Mouse (Mus musculus) hindbrain, embryonic 14.5 days (tissue): ENCODE measurements around the gene Kctd18. TPM values are rescaled to one million over a fixed set of nuclear protein-coding genes. Genes with fewer than 3 reads are reported as not detected.

ENCODE experiments used
- ATAC-seq: fragments of 200-750 bp; cut with Nextera tagmentation; 2 replicates; pipeline ENCODE4 v1.8.0; 2017; ENCODE audit warnings: moderate number of reproducible peaks, mild to moderate bottlenecking, moderate TSS enrichment, moderate library complexity; ENCODE audit not compliant: low FRiP score
- DNase-seq: peaks from one replicate; pipeline ENCODE4 v3.0.0-alpha.2; 2015; ENCODE audit warnings: low spot score
- H3K27ac ChIP-seq: fragments of 300-500 bp; sonication (generic); 2 replicates; pipeline ENCODE4 v1.5.1; 2014; ENCODE audit warnings: mild to moderate bottlenecking, moderate library complexity
- H3K27me3 ChIP-seq: fragments of 300-500 bp; sonication (generic); 2 replicates; pipeline ENCODE4 v1.6.1; 2014; ENCODE audit warnings: mild to moderate bottlenecking, low read length, mixed read lengths; ENCODE audit not compliant: control insufficient read depth, insufficient read depth
- H3K36me3 ChIP-seq: fragments of 300-500 bp; sonication (generic); replicated peaks from 2 replicates; pipeline ENCODE4 v1.6.1; 2014; ENCODE audit not compliant: control insufficient read depth, insufficient read depth
- H3K4me1 ChIP-seq: fragments of 300-500 bp; sonication (generic); replicated peaks from 2 replicates; pipeline ENCODE4 v1.6.1; 2014; ENCODE audit warnings: antibody characterized with exemption, low read length, mixed read lengths; ENCODE audit not compliant: control insufficient read depth, insufficient read depth
- H3K4me2 ChIP-seq: fragments of 300-500 bp; sonication (generic); replicated peaks from 2 replicates; pipeline ENCODE4 v1.6.1; 2014; ENCODE audit warnings: mild to moderate bottlenecking, moderate library complexity
- H3K4me3 ChIP-seq: fragments of 300-500 bp; sonication (generic); replicated peaks from 2 replicates; pipeline ENCODE4 v1.5.1; 2014; ENCODE audit warnings: mild to moderate bottlenecking, low read length
- H3K9ac ChIP-seq: fragments of 300-500 bp; sonication (generic); 2 replicates; pipeline ENCODE4 v1.6.1; 2014
- H3K9me3 ChIP-seq: fragments of 300-500 bp; sonication (generic); 2 replicates; pipeline ENCODE4 v1.6.1; 2016; ENCODE audit warnings: low read length; ENCODE audit not compliant: control insufficient read depth
- WGBS: fragments of 180-500 bp; shearing (Covaris S2); extraction: QIAGEN DNeasy Blood & Tissue Kit; methylation state at CpG from one replicate; pipeline ENCODE4 v1.1.7; 2014; 5-methylcytosine and 5-hydroxymethylcytosine counted together
- polyA plus RNA-seq: library from polyadenylated mRNA; unstranded; fragments of >200 nt; fragmentation: Nextera tagmentation; extraction: Ambion mirVana; gene quantifications from 2 replicates; pipeline ENCODE4 v1.2.1, GENCODE M21; 2014

The Kctd18 gene
- 24.8 and 27.3 TPM in 2 replicates for polyA plus RNA-seq

- WGBS: 96% methylated on average over 7 of the region's 7 CpGs
- no peak within 1 kb of the TSS for H3K4me3 ChIP-seq
- ATAC-seq: no peak
Observed at GRCm38 (mm10) chr1:58018856-58019255, at the start of gene Kctd18. Gene Kctd18, minus strand, starts transcription at chr1:58018956.

GRCm38 (mm10) chr1:58065606-58066005 lies 46.9 kb upstream of the Kctd18 start:
- Histone ChIP-seq H3K4me2 (no peak overlapping the region), H3K9ac (no peak overlapping the region), H3K27ac (no peak overlapping the region), H3K4me1 (no peaks in the 10 kb centered on the region), H3K4me3 (no peak overlapping the region), H3K27me3 (no peaks in the 10 kb centered on the region), H3K36me3 (no peaks in the 10 kb centered on the region), H3K9me3 (no peaks in the 10 kb centered on the region)
- ATAC-seq (no peak), DNase-seq (no peak)
- 82% methylated on average over 3 of the region's 3 CpGs for WGBS

More at GRCm38 (mm10) chr1:58018856-58019255, at the start of gene Kctd18:
- H3K36me3 ChIP-seq: peaks cover 18% of the 10 kb centered on the region; the same call in 1 of the 2 replicates
- H3K9ac ChIP-seq: no peak within 1 kb of the TSS
- no peak within 1 kb of the TSS for H3K27ac ChIP-seq
- no peaks in the 10 kb centered on the region for H3K9me3 ChIP-seq
- H3K4me2 ChIP-seq: no peak within 1 kb of the TSS
- H3K27me3 ChIP-seq: no peaks in the 10 kb centered on the region
- no peak for DNase-seq
- no peaks in the 10 kb centered on the region for H3K4me1 ChIP-seq

GRCm38 (mm10) chr1:58065151-58065550 lies 46.4 kb upstream of the Kctd18 start:
- Histone ChIP-seq H3K36me3 (no peaks in the 10 kb centered on the region), H3K4me2 (no peak overlapping the region), H3K27me3 (no peaks in the 10 kb centered on the region), H3K27ac (no peak overlapping the region), H3K4me1 (no peaks in the 10 kb centered on the region), H3K9ac (no peak overlapping the region), H3K4me3 (no peak overlapping the region), H3K9me3 (no peaks in the 10 kb centered on the region)
- 87% methylated on average over 5 of the region's 5 CpGs for WGBS
- ATAC-seq: no peak
- DNase-seq: no peak

GRCm38 (mm10) chr1:58062131-58062530 lies 43.4 kb upstream of the Kctd18 start:
- Histone ChIP-seq H3K4me2 (no peak overlapping the region), H3K36me3 (no peaks in the 10 kb centered on the region), H3K9ac (no peak overlapping the region), H3K4me1 (no peaks in the 10 kb centered on the region), H3K4me3 (no peak overlapping the region), H3K9me3 (no peaks in the 10 kb centered on the region), H3K27me3 (no peaks in the 10 kb centered on the region), H3K27ac (no peak overlapping the region)
- ATAC-seq (no peak), DNase-seq (no peak)
- 91% methylated on average over 7 of the region's 7 CpGs for WGBS

GRCm38 (mm10) chr1:58058846-58059245 lies 40.1 kb upstream of the Kctd18 start:
- no peak overlapping the region for H3K4me2 ChIP-seq
- no peaks in the 10 kb centered on the region for H3K27me3 ChIP-seq
- H3K36me3 ChIP-seq: no peaks in the 10 kb centered on the region
- DNase-seq (no peak), ATAC-seq (no peak)
- H3K9ac ChIP-seq: no peak overlapping the region
- H3K9me3 ChIP-seq: no peaks in the 10 kb centered on the region
- 0 out of 2 replicates have a peak, but pooled peaks cover 9% of the 10 kb centered on the region for H3K4me1 ChIP-seq
- WGBS: 95% methylated on average over 4 of the region's 4 CpGs
- H3K27ac ChIP-seq: no peak overlapping the region
- no peak overlapping the region for H3K4me3 ChIP-seq

- no peaks in the 10 kb centered on the region for H3K36me3 ChIP-seq
- WGBS: 75% methylated on average over 11 of the region's 11 CpGs
- no peaks in the 10 kb centered on the region for H3K27me3 ChIP-seq
- H3K9ac ChIP-seq: no peak overlapping the region
- DNase-seq (no peak), ATAC-seq (no peak)
- 0 out of 2 replicates have a peak, but pooled peaks cover 9% of the 10 kb centered on the region for H3K4me1 ChIP-seq
- no peak overlapping the region for H3K4me2 ChIP-seq
- no peak overlapping the region for H3K4me3 ChIP-seq
- H3K27ac ChIP-seq: no peak overlapping the region
- H3K9me3 ChIP-seq: no peaks in the 10 kb centered on the region
Observed at GRCm38 (mm10) chr1:58056939-58057338, 38.2 kb upstream of the Kctd18 start.

- no peaks in the 10 kb centered on the region for H3K9me3 ChIP-seq
- 78% methylated on average over 13 of the region's 13 CpGs for WGBS
- no peak overlapping the region for H3K4me2 ChIP-seq
- H3K27ac ChIP-seq: no peak overlapping the region
- H3K9ac ChIP-seq: no peak overlapping the region
- DNase-seq (no peak), ATAC-seq (no peak)
- no peak overlapping the region for H3K4me3 ChIP-seq
- H3K4me1 ChIP-seq: 0 out of 2 replicates have a peak, but pooled peaks cover 9% of the 10 kb centered on the region
- no peaks in the 10 kb centered on the region for H3K27me3 ChIP-seq
- H3K36me3 ChIP-seq: no peaks in the 10 kb centered on the region
Observed at GRCm38 (mm10) chr1:58056074-58056807, 37.5 kb upstream of the Kctd18 start.

- Histone ChIP-seq H3K27ac (no peak overlapping the region), H3K4me1 (0 out of 2 replicates have a peak, but pooled peaks cover 9% of the 10 kb centered on the region), H3K9me3 (no peaks in the 10 kb centered on the region), H3K36me3 (no peaks in the 10 kb centered on the region), H3K9ac (no peak overlapping the region), H3K4me3 (no peak overlapping the region), H3K27me3 (no peaks in the 10 kb centered on the region), H3K4me2 (no peak overlapping the region)
- WGBS: 64% methylated on average over 11 of the region's 11 CpGs
- no peak for ATAC-seq
- no peak for DNase-seq
Observed at GRCm38 (mm10) chr1:58055598-58055997, 36.8 kb upstream of the Kctd18 start.

GRCm38 (mm10) chr1:58049126-58049525 lies 30.4 kb upstream of the Kctd18 start:
- no peaks in the 10 kb centered on the region for H3K4me1 ChIP-seq
- no peak overlapping the region for H3K9ac ChIP-seq
- 91% methylated on average over 5 of the region's 5 CpGs for WGBS
- no peak overlapping the region for H3K4me3 ChIP-seq
- H3K4me2 ChIP-seq: no peak overlapping the region
- H3K36me3 ChIP-seq: no peaks in the 10 kb centered on the region
- DNase-seq: no peak
- H3K27ac ChIP-seq: no peak overlapping the region
- H3K27me3 ChIP-seq: no peaks in the 10 kb centered on the region
- no peak for ATAC-seq
- no peaks in the 10 kb centered on the region for H3K9me3 ChIP-seq
